ENCODE assay signal across 8 mouse cellular contexts in genomic region chr8:9934891-9935565, GRCm38 (mm10). TPM values are rescaled to one million over a fixed set of nuclear protein-coding genes. Genes with fewer than 3 reads are reported as not detected.
DNase-seq lines count a peak whose midpoint lies in the region; ATAC-seq and TF ChIP-seq lines count a peak whose summit lies in the region.

No protein-coding gene starts in this region.

- no peak overlapping the region for H3K27ac ChIP-seq in spleen, adult 2 months (ENCODE audit: insufficient read depth, low read length)
- no peak overlapping the region for H3K27ac ChIP-seq in liver, embryonic 16.5 days (ENCODE audit: low read length)
- H3K27ac ChIP-seq in neural tube, embryonic 15.5 days (replicated peaks) = no peak overlapping the region

- H3K4me3 ChIP-seq in spleen, adult 2 months (ENCODE audit: extremely low read depth, insufficient read depth, insufficient read length) = no peak overlapping the region
- no peak overlapping the region for H3K4me3 ChIP-seq in liver, embryonic 16.5 days (ENCODE audit: low read depth, low read length)
- H3K4me3 ChIP-seq in neural tube, embryonic 15.5 days (replicated peaks) = no peak overlapping the region

- intact Hi-C loops in gastrocnemius, postnatal 14 days (cut with DNase I; ENCODE audit: low total_unique reads) = loop anchor here (5.0 kb wide), 1 partner anchor 703 kb away; no protein-coding TSS in a partner anchor

- no peak for TF ChIP-seq POLR2A in spleen, adult 2 months (IDR thresholded peaks at IDR 0.05; ENCODE audit: low read depth, low read length)

- no peaks in the 10 kb centered on the region for H3K27me3 ChIP-seq in spleen, adult 2 months (ENCODE audit: control insufficient read depth, insufficient read depth, low read length)
- no peaks in the 10 kb centered on the region for H3K27me3 ChIP-seq in liver, embryonic 16.5 days (ENCODE audit: control insufficient read depth, insufficient read depth, low read depth, low read length)
- no peaks in the 10 kb centered on the region for H3K27me3 ChIP-seq in neural tube, embryonic 15.5 days (replicated peaks)

- H3K9ac ChIP-seq in liver, embryonic 16.5 days (ENCODE audit: low read depth, low read length) = no peak overlapping the region
- H3K9ac ChIP-seq in neural tube, embryonic 15.5 days (replicated peaks) = no peak overlapping the region

- no peaks in the 10 kb centered on the region for H3K4me1 ChIP-seq in spleen, adult 2 months (ENCODE audit: control insufficient read depth, insufficient read depth, insufficient read length)
- no peaks in the 10 kb centered on the region; the same call in 1 of the 2 replicates for H3K4me1 ChIP-seq in liver, embryonic 16.5 days (ENCODE audit: control insufficient read depth, low read depth, low read length)
- H3K4me1 ChIP-seq in neural tube, embryonic 15.5 days = no peaks in the 10 kb centered on the region

- no peaks in the 10 kb centered on the region for H3K9me3 ChIP-seq in liver, embryonic 16.5 days (replicated peaks; ENCODE audit: control insufficient read depth, low read length)
- H3K9me3 ChIP-seq in neural tube, embryonic 15.5 days (replicated peaks) = no peaks in the 10 kb centered on the region

- ATAC-seq in liver, embryonic 16.5 days (ENCODE audit: low read depth) = peak; percentile 83
- ATAC-seq in neural tube, embryonic 15.5 days (ENCODE audit: low FRiP score) = peak; percentile 41; the same call in 1 of the 2 replicates

- peak; percentile 41; the same call in 1 of the 2 replicates for TF ChIP-seq CTCF in spleen, adult 2 months (IDR thresholded peaks at IDR 0.05; ENCODE audit: extremely low read depth, insufficient read depth, insufficient read length, insufficient replicate concordance)

- WGBS in spleen, adult 2 months = 35% methylated on average over 10 of the region's 10 CpGs
- 21% methylated on average over 10 of the region's 10 CpGs for WGBS in liver, embryonic 16.5 days (ENCODE audit: insufficient replicate concordance)
- 38% methylated on average over 10 of the region's 10 CpGs for WGBS in neural tube, embryonic 15.5 days

- peak; percentile 2 to 30 for DNase-seq in spleen, adult 2 months (ENCODE audit: low read depth in 1 of 2, low spot score in 2 of 2)
- DNase-seq in spleen, adult 12 weeks (ENCODE audit: low spot score) = no peak
- peak; percentile 39 for DNase-seq in cerebellum, adult 9-11 months
- DNase-seq in gastrocnemius, postnatal 14 days = peak; percentile 6
- peak; percentile 49 to 51 for DNase-seq in kidney, postnatal 4 days
- DNase-seq in thymus, postnatal 14 days = peak; percentile 54

- H3K4me2 ChIP-seq in liver, embryonic 16.5 days (ENCODE audit: low read depth, low read length) = no peak overlapping the region
- no peak overlapping the region for H3K4me2 ChIP-seq in neural tube, embryonic 15.5 days

- no peaks in the 10 kb centered on the region for H3K36me3 ChIP-seq in spleen, adult 2 months (ENCODE audit: control insufficient read depth, insufficient read depth, low read length)
- H3K36me3 ChIP-seq in liver, embryonic 16.5 days (ENCODE audit: control insufficient read depth, insufficient read depth) = no peaks in the 10 kb centered on the region
- H3K36me3 ChIP-seq in neural tube, embryonic 15.5 days = no peaks in the 10 kb centered on the region

RNA-seq across cellular contexts. Expression of gene Lig4, which starts 42.5 kb away (rescaled TPM):
- polyA plus RNA-seq in spleen, adult 2 months (2012; rRNA removed) = 1.1 and 1.3 TPM in 2 replicates
- 1 to 10 TPM; 3.4 to 3.5 TPM for total RNA-seq in gastrocnemius, postnatal 14 days (2021)
- 0.81 and 0.90 TPM in 2 replicates for polyA plus RNA-seq in liver, embryonic 16.5 days (2015; fragmentation: Nextera tagmentation; extraction: Ambion mirVana)
- 9.4 and 10.8 TPM in 2 replicates for polyA plus RNA-seq in neural tube, embryonic 15.5 days (2015; fragmentation: Nextera tagmentation; extraction: Ambion mirVana)

RNA-seq across cellular contexts. Expression of gene Abhd13, which starts 42.5 kb away (rescaled TPM):
- 2.9 and 3.0 TPM in 2 replicates for polyA plus RNA-seq in spleen, adult 2 months (2012; rRNA removed)
- total RNA-seq in gastrocnemius, postnatal 14 days (2021) = 1 to 10 TPM; 9.5 to 9.7 TPM
- 4.2 and 4.4 TPM in 2 replicates for polyA plus RNA-seq in liver, embryonic 16.5 days (2015; fragmentation: Nextera tagmentation; extraction: Ambion mirVana)
- 12.8 and 13.2 TPM in 2 replicates for polyA plus RNA-seq in neural tube, embryonic 15.5 days (2015; fragmentation: Nextera tagmentation; extraction: Ambion mirVana)
